Mouse (Mus musculus): ENCODE results near the gene Synpr. TPM values are rescaled to one million over a fixed set of nuclear protein-coding genes. Genes with fewer than 3 reads are reported as not detected.

The Synpr gene
- total RNA-seq (2023), result not detected

DNA sequence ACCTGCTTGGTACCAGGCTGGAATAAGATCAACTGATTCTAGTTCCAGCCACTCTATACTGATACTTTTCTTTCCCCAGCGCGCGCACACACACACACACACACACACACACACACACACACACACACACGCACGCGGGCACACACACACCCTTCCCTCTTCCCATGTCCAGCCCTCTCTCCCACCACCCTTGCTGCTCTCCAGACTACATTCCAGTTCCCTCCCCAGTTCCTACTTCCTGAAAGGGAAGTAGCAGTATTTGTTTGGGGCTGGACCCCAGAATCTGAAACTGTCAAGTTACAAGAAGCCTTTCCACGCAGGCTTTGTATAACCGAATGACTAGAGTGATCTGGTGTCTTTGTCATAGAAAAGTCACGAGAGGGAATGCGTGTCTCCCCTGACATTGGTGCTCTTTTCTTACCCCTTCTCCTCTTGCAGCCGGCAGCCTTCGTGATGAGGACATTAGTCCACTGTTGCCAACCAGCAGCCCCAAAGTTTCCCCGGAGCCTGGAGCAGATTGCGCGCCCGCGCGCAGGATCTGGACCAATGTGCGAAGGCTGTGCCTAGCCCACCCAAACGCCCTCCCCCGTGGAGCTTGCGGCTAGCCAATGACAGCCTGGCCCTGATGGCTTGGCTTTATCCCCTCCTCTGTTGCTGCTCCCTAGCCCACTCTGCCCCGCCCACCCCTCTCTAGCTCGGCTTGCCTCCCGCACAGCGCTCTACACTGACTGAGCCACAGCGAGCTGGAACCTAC lies at the start of gene Synpr:
Gene Synpr, plus strand, starts transcription at position 690 of the 754 bp plus-strand sequence.

Data from T-cell, adult 66 days (primary cell).